Mouse (Mus musculus) adrenal gland, postnatal 14 days (tissue): ENCODE results near the gene Olfr725. TPM values are rescaled to one million over a fixed set of nuclear protein-coding genes. Genes with fewer than 3 reads are reported as not detected.

Experiments
- DNase-seq: peaks from one replicate; pipeline ENCODE4 v3.0.0; 2021; ENCODE audit warnings: mixed read lengths
- long read RNA-seq, 2 experiments: library from polyadenylated mRNA; stranded (forward); transcript quantifications; one replicate each; pipeline ENCODE4 v2.0.0; 2021
- total RNA-seq: library from RNA; stranded (reverse); gene quantifications from 2 replicates; pipeline ENCODE4 v1.2.3, GENCODE M21; 2021

The Olfr725 gene
- not detected in 2 replicates for total RNA-seq
- long read RNA-seq, experiment 1 = 0 reads
- long read RNA-seq, experiment 2 = 0 reads

DNA sequence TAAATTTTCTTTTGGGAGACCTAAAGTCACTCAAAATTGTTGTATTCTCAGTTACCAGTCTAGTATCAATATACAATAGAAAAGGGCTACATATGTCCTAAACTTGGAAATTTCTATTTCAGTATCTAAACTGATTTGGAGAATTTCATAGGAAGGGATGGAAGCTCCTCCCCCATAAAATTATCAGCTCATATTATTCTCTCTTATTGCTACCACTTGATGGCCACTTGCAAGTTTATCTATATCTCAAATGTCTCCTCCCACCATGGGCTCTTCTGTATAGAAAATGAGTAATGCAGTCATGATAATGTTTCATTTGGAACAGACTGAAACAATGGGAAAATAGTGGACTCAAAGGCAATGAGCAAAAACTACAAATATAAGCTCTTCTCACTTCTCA is at the start of gene Olfr725:
Olfr725 (minus strand) TSS at position 101 of the 400 bp plus-strand sequence.
- no peak for DNase-seq

DNA sequence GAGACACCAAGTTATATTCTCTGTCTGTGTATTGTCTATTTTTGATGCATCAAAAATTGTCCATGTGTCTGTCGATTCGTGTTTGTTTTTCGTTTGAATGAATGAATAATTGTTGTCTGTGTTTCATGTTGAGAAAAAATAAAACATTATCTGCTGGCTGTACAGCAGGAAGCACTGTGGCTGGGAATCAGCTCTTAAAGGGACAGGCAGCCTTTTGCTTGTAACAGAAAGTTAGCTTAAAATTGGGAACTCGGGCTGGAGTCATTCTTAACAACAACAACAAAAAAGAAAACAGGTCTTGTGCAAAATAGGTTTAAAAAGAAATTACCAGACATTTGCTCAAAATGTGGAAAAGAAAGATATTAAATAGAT is 22.5 kb upstream of the Olfr725 start:
- no peak for DNase-seq

DNA sequence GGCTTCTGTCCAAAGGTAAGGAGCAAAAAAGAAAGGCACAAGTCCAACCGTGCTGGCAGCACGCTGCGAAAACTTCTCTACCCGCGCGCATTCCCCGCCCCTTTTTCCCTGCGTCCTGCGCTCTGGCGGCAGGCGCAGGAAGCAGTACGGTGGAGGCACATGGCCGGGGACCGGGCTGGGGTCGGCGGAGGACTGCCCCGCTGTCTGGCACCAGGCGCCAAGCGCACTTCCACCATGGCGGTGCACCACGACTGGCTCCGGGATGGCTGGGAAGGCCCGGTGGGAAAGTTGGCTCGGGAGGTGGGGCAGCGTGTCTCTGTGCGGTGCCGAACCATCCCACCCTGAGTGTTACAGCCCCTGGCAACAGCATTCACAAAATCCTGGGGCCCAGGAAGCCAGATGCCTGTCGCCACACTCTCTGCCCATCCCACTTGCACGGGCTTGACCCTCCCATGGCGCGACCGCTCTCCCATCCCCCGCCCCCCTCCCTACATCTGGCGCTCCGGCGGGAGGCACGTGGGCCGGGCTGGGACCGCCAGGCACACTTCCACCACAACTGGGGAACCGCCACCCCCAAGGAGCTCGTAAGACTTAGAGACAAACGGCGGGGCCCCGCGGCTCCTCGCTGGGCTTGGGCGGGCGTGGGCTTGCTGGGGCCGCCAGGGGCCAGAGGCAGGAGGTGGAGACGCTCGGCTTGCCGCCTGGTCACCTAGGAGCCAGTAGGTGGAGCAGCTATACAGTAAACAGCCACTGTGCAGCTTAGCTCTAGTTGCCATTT is 22.0 kb upstream of the Olfr725 start:
- DNase-seq = peak; percentile 63

DNA sequence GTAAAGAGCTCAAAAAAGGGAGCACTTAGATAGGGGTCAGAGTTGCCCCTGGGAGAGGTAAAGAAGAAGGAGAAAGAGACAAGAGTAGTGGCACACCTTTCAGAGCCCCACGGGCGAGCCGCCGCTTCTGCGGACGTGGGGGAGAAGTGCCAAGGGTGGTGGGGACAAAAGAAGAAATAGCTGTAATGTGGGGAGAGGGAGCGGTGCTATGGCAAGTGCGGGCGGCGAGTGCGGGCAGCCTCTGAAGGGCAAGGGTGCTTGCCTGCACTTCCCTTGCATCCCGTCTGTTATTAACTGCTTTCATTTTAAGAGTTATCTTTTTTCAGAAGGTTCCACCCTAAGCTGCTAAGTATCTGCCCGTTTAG is 21.4 kb upstream of the Olfr725 start:
- no peak for DNase-seq

DNA sequence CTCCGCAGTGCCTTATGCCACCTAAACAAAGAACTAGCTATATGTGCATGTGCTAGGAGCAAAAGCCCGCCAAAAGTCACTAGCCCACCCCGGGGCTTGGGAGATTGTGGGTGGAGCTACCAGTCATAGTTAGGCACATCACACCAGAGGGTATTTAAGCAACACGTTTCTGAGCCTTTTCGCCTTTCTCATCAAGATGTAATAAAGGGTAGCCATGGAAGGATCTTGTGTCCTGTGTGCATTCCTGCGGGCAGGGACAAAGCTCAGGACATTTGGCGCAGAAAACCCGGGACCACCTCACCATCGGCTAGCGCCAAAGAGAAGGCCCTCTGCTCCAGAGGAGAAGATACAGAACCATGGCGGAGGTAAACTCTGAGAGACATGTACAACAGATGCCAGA is 21.0 kb upstream of the Olfr725 start:
- no peak for DNase-seq

DNA sequence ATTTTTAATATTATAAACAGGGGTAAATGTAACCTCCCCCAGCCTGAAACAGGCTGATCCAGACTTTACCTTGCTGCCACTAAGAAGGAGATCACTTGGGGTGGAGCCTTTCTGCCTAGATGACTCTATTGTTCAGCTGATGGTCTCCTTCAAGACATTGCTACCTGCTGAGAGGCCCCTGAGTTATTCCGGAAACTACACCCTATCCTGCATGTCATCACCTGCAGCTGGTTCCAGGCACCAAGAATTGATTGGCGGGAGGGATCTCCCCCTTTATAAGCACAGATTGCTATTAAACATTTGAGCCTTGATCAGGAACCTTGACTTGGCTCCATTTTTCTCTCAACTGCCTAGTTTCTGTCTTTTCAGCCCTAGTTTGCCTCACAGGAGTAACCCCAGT is 8.1 kb downstream of the Olfr725 start:
- DNase-seq = no peak

DNA sequence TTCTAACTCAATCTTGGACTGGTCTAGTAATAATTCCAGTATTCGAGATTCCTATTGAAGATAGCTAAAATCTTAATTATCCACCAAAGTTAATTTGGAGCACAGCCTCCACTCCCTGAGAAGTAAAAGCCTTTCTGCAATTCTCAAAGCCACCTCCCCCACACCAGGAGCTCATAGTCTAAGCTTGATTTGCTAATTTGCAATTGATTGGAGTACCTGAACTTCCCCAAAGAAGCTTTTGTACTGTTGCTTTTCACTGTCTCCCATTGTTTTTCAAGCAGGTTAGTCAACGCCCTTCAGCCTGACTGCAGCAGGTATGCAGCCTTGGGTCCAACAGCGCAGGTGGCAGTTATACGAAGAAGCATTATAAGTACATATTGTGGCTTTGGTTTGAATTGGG is 8.8 kb downstream of the Olfr725 start:
- no peak for DNase-seq

DNA sequence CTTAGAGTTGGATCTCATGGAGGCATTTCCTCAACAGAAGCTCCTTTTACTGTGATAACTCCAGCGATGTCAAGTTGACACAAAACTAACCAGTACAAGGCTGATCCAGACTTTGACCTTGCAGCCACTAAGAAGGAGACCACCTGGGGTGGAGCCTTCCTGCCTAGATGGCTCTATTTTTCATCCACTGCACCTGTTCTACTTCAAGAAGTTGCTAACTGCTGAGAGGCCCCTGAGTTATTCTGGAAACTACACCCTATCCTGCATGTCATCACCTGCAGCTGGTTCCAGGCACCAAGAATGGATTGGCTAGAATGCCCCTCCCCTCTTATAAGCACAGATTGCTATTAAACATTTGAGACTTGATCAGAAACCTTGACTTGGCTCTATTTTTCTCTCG is 13.8 kb downstream of the Olfr725 start:
- no peak for DNase-seq

Other genes starting within 250 kb of the Olfr725 start
- not detected in 2 replicates for gene Olfr722, start 138.4 kb downstream of the Olfr725 start, total RNA-seq
- not detected in 2 replicates for gene Olfr723, start 108.6 kb downstream of the Olfr725 start, total RNA-seq
- not detected in 2 replicates for gene Olfr724, start 77.1 kb downstream of the Olfr725 start, total RNA-seq
- not detected in 2 replicates for gene Olfr726, start 50.6 kb upstream of the Olfr725 start, total RNA-seq
- gene Olfr727, start 82.8 kb upstream of the Olfr725 start, total RNA-seq = not detected in 2 replicates
- gene Olfr728, start 102.3 kb upstream of the Olfr725 start, total RNA-seq = not detected in 2 replicates
- not detected in 2 replicates for gene Olfr729, start 112.5 kb upstream of the Olfr725 start, total RNA-seq
- not detected in 2 replicates for gene Olfr730, start 147.8 kb upstream of the Olfr725 start, total RNA-seq
- gene Olfr731, start 201.5 kb upstream of the Olfr725 start, total RNA-seq = not detected in 2 replicates
- gene Olfr732, start 243.8 kb upstream of the Olfr725 start, total RNA-seq = not detected in 2 replicates